In genomic region chr9:44514147-44514546, GRCm38 (mm10) we compare ENCODE assay signal across 23 mouse cellular contexts. TPM values are rescaled to one million over a fixed set of nuclear protein-coding genes. Genes with fewer than 3 reads are reported as not detected.
"Had no signal": no experiment of that assay in that cellular context is flagged by ENCODE, and none has a peak within 500 bp of the region (broad histone marks: within the 10 kb centered on the region; RNA-seq: fewer than 3 reads in every experiment).

No protein-coding gene starts in this region.

- H3K4me3 ChIP-seq: left cerebral cortex, adult 2 months; liver, embryonic 13.5 days; midbrain, embryonic 10.5 days; midbrain, embryonic 13.5 days; myocyte; neural tube, embryonic 13.5 days had no signal

- H3K27ac ChIP-seq: kidney, postnatal 0 days; left cerebral cortex, adult 2 months; liver, embryonic 13.5 days; midbrain, embryonic 10.5 days; midbrain, embryonic 13.5 days; neural tube, embryonic 13.5 days had no signal

- DNase-seq: kidney, adult 2 months; kidney, postnatal 25 days; layer of hippocampus, postnatal 36 days; liver, embryonic 13.5 days; lung, postnatal 14 days; thymus, postnatal 25 days had no signal

- H3K27me3 ChIP-seq: neural tube, embryonic 13.5 days had no signal

- H3K36me3 ChIP-seq: liver, embryonic 13.5 days had no signal

RNA-seq across cellular contexts. Expression of gene Cxcr5, which starts 47.5 kb away (rescaled TPM):
- total RNA-seq: layer of hippocampus, adult 8-10 months; layer of hippocampus, postnatal 10 days; layer of hippocampus, postnatal 36 days; left cerebral cortex, adult 2 months; left cerebral cortex, postnatal 10 days; left cerebral cortex, postnatal 36 days; megakaryocyte, adult 5-6 weeks had no signal
- polyA plus RNA-seq: kidney, embryonic 14.5 days; kidney, postnatal 0 days; liver, embryonic 16.5 days; midbrain, embryonic 10.5 days; midbrain, embryonic 13.5 days; midbrain, embryonic 16.5 days; neural tube, embryonic 13.5 days had no signal

RNA-seq across cellular contexts. Expression of gene Upk2, which starts 59.4 kb away (rescaled TPM):
- total RNA-seq: layer of hippocampus, adult 8-10 months; layer of hippocampus, postnatal 10 days; layer of hippocampus, postnatal 36 days; left cerebral cortex, adult 2 months; left cerebral cortex, postnatal 10 days; left cerebral cortex, postnatal 36 days; liver, adult 2 months; megakaryocyte, adult 5-6 weeks; monocyte, adult 5-6 weeks; neutrophil, adult 5-6 weeks had no signal
- polyA plus RNA-seq: liver, adult 2 months; liver, embryonic 13.5 days; liver, embryonic 16.5 days; midbrain, embryonic 10.5 days; midbrain, embryonic 13.5 days; midbrain, embryonic 16.5 days; myocyte; neural tube, embryonic 13.5 days had no signal
